Mouse (Mus musculus): Measurements from ENCODE around the gene Teddm2. TPM values are rescaled to one million over a fixed set of nuclear protein-coding genes. Genes with fewer than 3 reads are reported as not detected.

Gene Teddm2
- total RNA-seq (2023), result 0.24 to 1.2 TPM (median 0.66 TPM) in 4 replicates

DNA sequence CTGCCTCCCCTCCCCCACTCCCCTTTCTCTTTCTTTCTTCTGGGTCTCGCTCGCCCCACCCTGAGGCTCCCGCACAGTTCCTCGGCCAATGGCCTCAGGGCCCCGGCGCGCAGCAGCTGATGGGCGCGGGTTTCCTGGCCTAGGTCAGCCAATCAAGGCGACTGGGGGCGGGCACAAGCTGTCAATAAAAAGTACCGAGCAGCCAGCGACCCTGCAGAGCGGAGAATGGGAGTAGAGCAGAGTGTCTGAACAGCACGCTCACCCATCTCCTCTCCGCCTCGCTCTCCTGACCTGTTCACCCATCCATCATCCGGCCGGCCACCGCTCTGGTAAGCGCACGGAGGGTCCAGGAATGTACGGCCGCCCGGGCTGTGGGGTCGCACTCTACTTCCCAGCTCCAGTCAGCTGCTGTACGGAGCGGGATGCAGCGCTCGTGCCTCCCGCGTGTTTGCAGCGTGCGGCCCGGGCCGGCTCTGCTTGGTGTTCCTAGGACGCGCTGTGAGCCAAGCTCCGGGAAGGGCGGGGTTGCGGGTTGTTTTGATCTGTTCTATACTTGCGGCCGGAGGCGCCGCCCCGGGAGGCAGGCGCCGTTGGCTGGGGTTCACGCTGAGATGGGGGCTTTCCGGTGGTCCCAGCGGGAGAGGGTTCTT, at the start of gene Teddm2, which contains the start of gene Glul:
Gene Teddm2 (minus strand): TSS at position 498 of the 650 bp plus-strand sequence.
Gene Glul (plus strand): TSS at position 214 of the 650 bp plus-strand sequence.

DNA sequence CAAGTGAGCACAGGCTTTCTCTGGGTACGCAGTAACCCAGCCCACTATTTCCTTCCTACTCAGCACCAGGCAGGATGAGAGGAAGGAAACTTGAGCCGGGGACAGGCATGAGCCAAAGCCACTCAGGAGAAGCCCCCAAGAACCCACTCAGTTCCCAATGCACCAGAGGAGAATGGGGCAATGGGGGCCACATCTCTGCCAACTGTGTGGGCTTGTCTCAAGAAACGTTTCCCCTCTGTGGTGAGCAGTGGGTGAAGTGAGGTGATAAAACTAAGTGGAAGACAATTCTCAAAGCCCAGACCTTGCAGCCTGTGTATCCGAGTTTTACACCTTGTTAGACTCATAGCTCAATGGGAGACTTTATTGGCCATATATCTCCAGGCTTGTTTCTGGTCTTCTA, 8.6 kb downstream of the Teddm2 start, which contains the start of gene Teddm1a:
Gene Teddm1a (plus strand): TSS at position 301 of the 400 bp plus-strand sequence.

DNA sequence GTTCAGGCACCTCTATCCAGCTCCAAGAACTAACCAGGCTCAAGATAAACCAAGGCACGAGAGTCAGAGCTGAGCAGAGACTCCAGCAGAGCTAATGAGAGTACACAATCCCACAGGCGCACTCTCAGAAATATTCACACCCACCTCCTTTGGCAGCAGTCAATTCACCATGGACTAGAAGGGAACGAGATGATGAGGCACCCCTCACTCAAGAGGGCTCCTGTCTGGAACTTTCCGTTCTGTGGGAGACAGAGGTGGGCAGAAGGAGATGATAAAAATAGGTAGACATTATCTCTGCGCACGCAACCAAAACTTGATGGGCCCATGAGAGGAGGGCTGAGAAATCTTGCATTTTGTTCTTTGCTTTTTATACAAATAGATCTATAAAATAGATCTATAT, 26.0 kb downstream of the Teddm2 start, which contains the start of gene Teddm1b:
Gene Teddm1b (plus strand): TSS at position 301 of the 400 bp plus-strand sequence.

DNA sequence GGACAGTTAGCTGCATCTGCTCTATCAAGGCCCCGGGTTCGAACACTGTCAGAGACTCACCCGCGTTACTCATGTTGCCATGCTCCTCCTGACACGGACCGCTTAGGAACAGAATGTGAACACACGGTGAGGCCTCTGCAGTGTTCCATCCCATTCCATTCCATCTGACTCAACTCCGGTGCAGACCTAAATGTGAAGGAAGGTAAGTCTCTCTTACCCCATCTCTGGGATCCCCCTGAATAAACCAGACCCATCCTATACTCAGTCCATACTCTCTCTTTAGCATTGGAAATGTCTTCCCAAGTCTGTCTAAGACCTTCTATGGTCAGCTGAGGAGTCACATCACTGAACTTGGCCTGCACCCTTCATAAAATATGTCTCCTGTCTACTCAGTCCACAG, 56.0 kb downstream of the Teddm2 start, which contains the start of gene Rgsl1:
Gene Rgsl1 (minus strand): TSS at position 101 of the 400 bp plus-strand sequence.

Other genes starting within 250 kb of the Teddm2 start
- gene Rgs8, start 247.2 kb downstream of the Teddm2 start, total RNA-seq (2023), result not detected in 4 replicates
- 5.3 to 8.2 TPM (median 6.5 TPM) in 4 replicates for gene Rgs16, start 159.9 kb downstream of the Teddm2 start, total RNA-seq (2023)
- gene Rnasel, start 150.8 kb downstream of the Teddm2 start, total RNA-seq (2023), result 12.6 to 15.4 TPM (median 13.2 TPM) in 4 replicates
- gene Rgsl1, start 56.1 kb downstream of the Teddm2 start, total RNA-seq (2023), result not detected in 4 replicates
- gene Teddm1b, start 25.9 kb downstream of the Teddm2 start, total RNA-seq (2023), result not detected in 4 replicates
- not detected in 4 replicates for gene Teddm1a, start 8.5 kb downstream of the Teddm2 start, total RNA-seq (2023)
- gene Glul, start 284 bp downstream of the Teddm2 start, total RNA-seq (2023), result 99.7 to 126 TPM (median 124 TPM) in 4 replicates